Mouse (Mus musculus) bone marrow, adult 2 months (tissue): ENCODE measurements around the gene Lect2.

Experiments
- CTCF ChIP-seq: fragments of 200-500 bp; IDR thresholded peaks from 2 replicates; pipeline ENCODE4 v1.5.1; 2011; ENCODE audit warnings: low read length, control low read depth; ENCODE audit not compliant: control insufficient read depth, insufficient read depth
- POLR2A ChIP-seq: fragments of 200-500 bp; IDR thresholded peaks from 2 replicates; pipeline ENCODE4 v1.6.1; 2011; ENCODE audit warnings: low read depth, mild to moderate bottlenecking, control low read depth, low read length, borderline replicate concordance; ENCODE audit not compliant: control insufficient read depth

- no peak for TF ChIP-seq CTCF
- no peak for TF ChIP-seq POLR2A
Observed at GRCm38 (mm10) chr13:56529685-56530084, 18.6 kb downstream of the Lect2 start.
